Comparison of ENCODE assay signal across 14 mouse cellular contexts in the genomic region with DNA sequence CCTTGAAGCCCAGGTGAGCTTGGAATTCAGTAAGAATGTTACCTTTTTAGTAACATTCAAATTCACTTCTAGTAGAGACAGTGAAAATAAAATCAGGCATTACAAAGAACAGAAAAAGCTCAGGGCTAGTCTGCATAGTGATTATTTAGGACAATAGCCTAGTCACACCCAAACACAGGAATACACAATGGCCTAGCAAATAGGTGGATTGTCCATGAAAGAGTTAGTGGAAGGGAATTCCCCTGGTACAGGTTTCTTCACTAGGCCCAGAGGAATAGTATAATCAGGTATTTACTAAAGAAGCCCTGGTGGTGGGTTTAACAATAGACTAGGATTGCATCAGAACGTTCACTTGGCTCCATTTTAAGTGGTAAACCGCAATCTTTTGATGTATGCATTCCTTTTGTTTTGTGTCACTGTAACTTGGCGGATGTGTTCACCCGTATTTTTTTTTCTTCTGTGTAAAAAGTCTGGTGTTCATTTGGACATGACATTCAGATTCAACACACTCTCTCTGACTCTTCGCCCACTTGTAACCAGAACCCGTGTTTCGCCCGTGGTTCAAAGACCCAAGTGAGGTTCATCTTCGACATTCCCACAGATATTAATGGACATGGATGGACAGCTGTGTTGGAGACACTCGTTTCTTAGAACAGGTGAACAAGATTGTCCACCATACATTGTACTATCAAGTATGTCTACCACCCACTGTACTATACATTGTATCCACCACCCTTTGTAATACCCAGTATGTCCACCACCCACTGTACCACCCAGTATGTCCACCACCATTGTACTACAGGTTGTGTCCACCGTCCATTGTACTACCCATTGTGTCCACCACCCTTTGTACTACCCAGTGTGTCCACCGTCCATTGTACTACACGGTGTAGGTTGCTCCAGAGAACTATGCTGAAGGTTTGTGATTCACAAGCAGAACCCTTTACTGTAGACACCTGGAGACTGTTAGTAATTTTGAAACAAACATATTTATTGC.
DNase-seq lines count a peak whose midpoint lies in the region; ATAC-seq and TF ChIP-seq lines count a peak whose summit lies in the region.
"Had no signal": no experiment of that assay in that cellular context is flagged by ENCODE, and none has a peak within 500 bp of the region (broad histone marks: within the 10 kb centered on the region; RNA-seq: fewer than 3 reads in every experiment).

No protein-coding gene starts in this region.

- H3K9ac ChIP-seq in limb, embryonic 11.5 days (ENCODE audit: low read length), result no peak overlapping the region
- H3K9ac ChIP-seq in ES-E14 (ENCODE audit: insufficient read depth, low read depth, low read length, poor library complexity, severe bottlenecking), result no peak overlapping the region
- H3K9ac ChIP-seq in limb, embryonic 13.5 days, result no peak overlapping the region

- no peak overlapping the region for H3ac ChIP-seq in C2C12 (ENCODE audit: control insufficient read depth, insufficient read length, low read depth)

- no peaks in the 10 kb centered on the region for H3K4me1 ChIP-seq in limb, embryonic 11.5 days (ENCODE audit: control insufficient read depth, insufficient read depth, low read length)
- no peaks in the 10 kb centered on the region for H3K4me1 ChIP-seq in limb, embryonic 10.5 days
- H3K4me1 ChIP-seq in ES-E14 (ENCODE audit: control insufficient read depth in 2 of 2, insufficient read depth in 2 of 2, low read length in 2 of 2, poor library complexity in 1 of 2), result peaks cover 1 to 4% of the 10 kb centered on the region in 2 experiments; a peak in 1 of 4 replicates
- no peaks in the 10 kb centered on the region for H3K4me1 ChIP-seq in limb, embryonic 13.5 days

- H3K4me3 ChIP-seq in limb, embryonic 11.5 days (ENCODE audit: low read depth, low read length), result no peak overlapping the region
- no peak overlapping the region for H3K4me3 ChIP-seq in limb, embryonic 10.5 days
- H3K4me3 ChIP-seq in C2C12 (ENCODE audit: insufficient read depth, poor library complexity, severe bottlenecking) (no peak overlapping the region), ES-E14 (ENCODE audit: insufficient read depth in 1 of 2, low read depth in 1 of 2, low read length in 2 of 2, poor library complexity in 1 of 2, severe bottlenecking in 1 of 2) (no peak overlapping the region)
- no peak overlapping the region for H3K4me3 ChIP-seq in limb, embryonic 13.5 days

- peak; percentile 40; the same call in 1 of the 2 replicates for ATAC-seq in limb, embryonic 11.5 days (ENCODE audit: insufficient number of reproducible peaks, low FRiP score, low TSS enrichment, low read depth)
- peak; percentile 36; the same call in 1 of the 2 replicates for ATAC-seq in limb, embryonic 13.5 days (ENCODE audit: low FRiP score, low read depth)
- ATAC-seq in monocyte, adult 5-6 weeks (replicated peaks; ENCODE audit: insufficient number of reproducible peaks, low FRiP score, low TSS enrichment, poor library complexity, severe bottlenecking), result no peak
- no peak for ATAC-seq in megakaryocyte-erythroid progenitor cell, adult 5-6 weeks (replicated peaks; ENCODE audit: low FRiP score, low TSS enrichment, poor library complexity, severe bottlenecking)
- ATAC-seq: inflammation-experienced regulatory T-cells, adult 6 months had no signal

- no peaks in the 10 kb centered on the region for H3K27me3 ChIP-seq in limb, embryonic 11.5 days (ENCODE audit: control insufficient read depth, insufficient read depth, low read length)
- no peaks in the 10 kb centered on the region for H3K27me3 ChIP-seq in limb, embryonic 10.5 days (ENCODE audit: low read depth, poor library complexity, severe bottlenecking)
- no peaks in the 10 kb centered on the region for H3K27me3 ChIP-seq in C2C12 (ENCODE audit: control insufficient read depth, insufficient read depth, insufficient read length)
- no peaks in the 10 kb centered on the region for H3K27me3 ChIP-seq in limb, embryonic 13.5 days

- H3K4me2 ChIP-seq in limb, embryonic 11.5 days (ENCODE audit: low read depth, severe bottlenecking), result no peak overlapping the region
- H3K4me2 ChIP-seq in limb, embryonic 13.5 days (replicated peaks), result no peak overlapping the region

- H3K79me2 ChIP-seq in C2C12 (ENCODE audit: control insufficient read depth, insufficient read depth), result no peaks in the 10 kb centered on the region

- TF ChIP-seq CTCF in C2C12 (IDR thresholded peaks at IDR 0.05; ENCODE audit: control insufficient read depth, insufficient read depth, insufficient read length), result no peak

- no peaks in the 10 kb centered on the region for H3K9me3 ChIP-seq in limb, embryonic 11.5 days (ENCODE audit: control insufficient read depth, low read length)
- H3K9me3 ChIP-seq in limb, embryonic 10.5 days (replicated peaks), result no peaks in the 10 kb centered on the region
- no peaks in the 10 kb centered on the region for H3K9me3 ChIP-seq in ES-E14 (ENCODE audit: control insufficient read depth, insufficient read depth, low read depth, low read length)
- no peaks in the 10 kb centered on the region for H3K9me3 ChIP-seq in limb, embryonic 13.5 days

- DNase-seq in limb, embryonic 11.5 days (ENCODE audit: low spot score), result no peak
- DNase-seq in limb, embryonic 10.5 days (ENCODE audit: low spot score), result no peak
- DNase-seq in ES-E14 (ENCODE audit: low read depth, low spot score), result peak; percentile 21
- DNase-seq: adrenal gland, postnatal 36 days; cerebellum, adult 9-10 months; gastrocnemius, postnatal 14 days; lung, postnatal 14 days; right cerebral cortex, postnatal 14 days had no signal

- no peak overlapping the region for H3K27ac ChIP-seq in limb, embryonic 11.5 days (replicated peaks; ENCODE audit: low read depth, low read length)
- H3K27ac ChIP-seq in limb, embryonic 10.5 days, result no peak overlapping the region
- H3K27ac ChIP-seq in ES-E14 (ENCODE audit: insufficient read depth, low read depth, low read length, poor library complexity, severe bottlenecking), result 0 out of 2 replicates have a peak overlapping the region, but pooled peaks have one; percentile 40
- no peak overlapping the region for H3K27ac ChIP-seq in limb, embryonic 13.5 days

- 89% methylated on average over 13 of the region's 13 CpGs for WGBS in limb, embryonic 11.5 days
- 90% methylated on average over 13 of the region's 13 CpGs for WGBS in limb, embryonic 10.5 days
- 90% methylated on average over 13 of the region's 13 CpGs for WGBS in limb, embryonic 13.5 days

- no peaks in the 10 kb centered on the region for H3K79me3 ChIP-seq in C2C12 (ENCODE audit: low read depth)

- in situ Hi-C loops in ES-E14 (cut with MboI; ENCODE audit: low sequenced_read_pairs in 2 of 2, unreplicated experiment in 2 of 2), result no loop called here

- H3K36me3 ChIP-seq in limb, embryonic 11.5 days (ENCODE audit: control insufficient read depth, insufficient read depth, low read length), result no peaks in the 10 kb centered on the region
- no peaks in the 10 kb centered on the region for H3K36me3 ChIP-seq in limb, embryonic 10.5 days
- H3K36me3 ChIP-seq in C2C12 (ENCODE audit: control insufficient read depth, insufficient read depth), result no peaks in the 10 kb centered on the region
- H3K36me3 ChIP-seq in ES-E14 (ENCODE audit: control insufficient read depth, insufficient read depth, low read length, poor library complexity, severe bottlenecking), result no peaks in the 10 kb centered on the region
- H3K36me3 ChIP-seq in limb, embryonic 13.5 days, result no peaks in the 10 kb centered on the region
- H3K36me3 ChIP-seq: G1E had no signal

TF ChIP-seq in C2C12, 6 proteins besides CTCF, POLR2A, EP300 and RAD21:
- TF ChIP-seq CEBPB (IDR thresholded peaks at IDR 0.05; ENCODE audit: low read depth) (peak; percentile 88), FOSL1 (IDR thresholded peaks at IDR 0.05; ENCODE audit: insufficient read depth, low read length, poor library complexity, severe bottlenecking) (no peak)

TF ChIP-seq in ES-E14, 5 proteins besides CTCF, POLR2A, EP300 and RAD21:
- TF ChIP-seq HCFC1 (IDR thresholded peaks at IDR 0.05; ENCODE audit: borderline replicate concordance, insufficient read depth, low read length) (no peak), MAFK (IDR thresholded peaks at IDR 0.05; ENCODE audit: insufficient read depth, low read depth, low read length) (no peak), ZC3H11A (IDR thresholded peaks at IDR 0.05; ENCODE audit: borderline replicate concordance, low read depth, low read length) (no peak), ZNF384 (IDR thresholded peaks at IDR 0.05; ENCODE audit: low read depth, low read length) (no peak), CHD2 (IDR thresholded peaks at IDR 0.05; ENCODE audit: low read depth, low read length) (no peak)

Comparison
In these comparisons a context has a peak if more than half of its experiments do, and no peak if none do; other contexts are left out.
1. ATAC-seq: peak in limb, embryonic 11.5 days (single experiment) and limb, embryonic 13.5 days (single experiment); none in monocyte, adult 5-6 weeks (single experiment) and megakaryocyte-erythroid progenitor cell, adult 5-6 weeks (single experiment).